Mouse (Mus musculus): Measurements from ENCODE around the gene Gm17622. TPM values are rescaled to one million over a fixed set of nuclear protein-coding genes. Genes with fewer than 3 reads are reported as not detected.

Gm17622 gene
- polyA plus RNA-seq, 1 experiment from 2014 or later: not detected

- ATAC-seq (replicated peaks; ENCODE audit: extremely low read depth, insufficient read depth, low FRiP score): no peak
- H3K9ac ChIP-seq (ENCODE audit: low read length): no peak overlapping the region
- no peak overlapping the region for H3K4me2 ChIP-seq (ENCODE audit: low read depth, low read length)
- H3K4me3 ChIP-seq (ENCODE audit: low read length): no peak overlapping the region
- no peaks in the 10 kb centered on the region for H3K4me1 ChIP-seq (ENCODE audit: control insufficient read depth, insufficient read depth, low read length)
- no peaks in the 10 kb centered on the region for H3K9me3 ChIP-seq (replicated peaks; ENCODE audit: control insufficient read depth, low read length)
- H3K27me3 ChIP-seq (ENCODE audit: control insufficient read depth, insufficient read depth, low read length): no peaks in the 10 kb centered on the region
- H3K27ac ChIP-seq (ENCODE audit: low read length): no peak overlapping the region
- WGBS: 64% methylated on average over 1 of the region's 1 CpGs
- no peaks in the 10 kb centered on the region for H3K36me3 ChIP-seq (ENCODE audit: control insufficient read depth, insufficient read depth)
Observed at GRCm38 (mm10) chr13:96462644-96463043, 27.9 kb upstream of the Gm17622 start.

GRCm38 (mm10) chr13:96465315-96465714, 25.2 kb upstream of the Gm17622 start:
- no peak overlapping the region for H3K27ac ChIP-seq (ENCODE audit: low read length)
- no peaks in the 10 kb centered on the region for H3K9me3 ChIP-seq (replicated peaks; ENCODE audit: control insufficient read depth, low read length)
- no peaks in the 10 kb centered on the region for H3K36me3 ChIP-seq (ENCODE audit: control insufficient read depth, insufficient read depth)
- no peaks in the 10 kb centered on the region for H3K4me1 ChIP-seq (ENCODE audit: control insufficient read depth, insufficient read depth, low read length)
- WGBS: 54% methylated on average over 5 of the region's 5 CpGs
- H3K27me3 ChIP-seq (ENCODE audit: control insufficient read depth, insufficient read depth, low read length): no peaks in the 10 kb centered on the region
- H3K4me3 ChIP-seq (ENCODE audit: low read length): no peak overlapping the region
- no peak overlapping the region for H3K4me2 ChIP-seq (ENCODE audit: low read depth, low read length)
- no peak for ATAC-seq (replicated peaks; ENCODE audit: extremely low read depth, insufficient read depth, low FRiP score)
- H3K9ac ChIP-seq (ENCODE audit: low read length): no peak overlapping the region

- 91% methylated on average over 5 of the region's 5 CpGs for WGBS
- no peaks in the 10 kb centered on the region for H3K4me1 ChIP-seq (ENCODE audit: control insufficient read depth, insufficient read depth, low read length)
Observed at GRCm38 (mm10) chr13:96468678-96469077, 21.9 kb upstream of the Gm17622 start.

GRCm38 (mm10) chr13:96470556-96470955, 20.0 kb upstream of the Gm17622 start:
- ATAC-seq (replicated peaks; ENCODE audit: extremely low read depth, insufficient read depth, low FRiP score): no peak
- WGBS: 62% methylated on average over 6 of the region's 6 CpGs
- Histone ChIP-seq H3K4me3 (ENCODE audit: low read length) (no peak overlapping the region), H3K4me2 (ENCODE audit: low read depth, low read length) (no peak overlapping the region), H3K27ac (ENCODE audit: low read length) (no peak overlapping the region), H3K9ac (ENCODE audit: low read length) (no peak overlapping the region), H3K9me3 (replicated peaks; ENCODE audit: control insufficient read depth, low read length) (no peaks in the 10 kb centered on the region), H3K36me3 (ENCODE audit: control insufficient read depth, insufficient read depth) (no peaks in the 10 kb centered on the region), H3K4me1 (ENCODE audit: control insufficient read depth, insufficient read depth, low read length) (no peaks in the 10 kb centered on the region), H3K27me3 (ENCODE audit: control insufficient read depth, insufficient read depth, low read length) (no peaks in the 10 kb centered on the region)

More at GRCm38 (mm10) chr13:96468678-96469077, 21.9 kb upstream of the Gm17622 start:
- Histone ChIP-seq H3K9me3 (replicated peaks; ENCODE audit: control insufficient read depth, low read length) (no peaks in the 10 kb centered on the region), H3K9ac (ENCODE audit: low read length) (no peak overlapping the region), H3K4me3 (ENCODE audit: low read length) (no peak overlapping the region), H3K4me2 (ENCODE audit: low read depth, low read length) (no peak overlapping the region), H3K27me3 (ENCODE audit: control insufficient read depth, insufficient read depth, low read length) (no peaks in the 10 kb centered on the region), H3K36me3 (ENCODE audit: control insufficient read depth, insufficient read depth) (no peaks in the 10 kb centered on the region), H3K27ac (ENCODE audit: low read length) (no peak overlapping the region)
- no peak for ATAC-seq (replicated peaks; ENCODE audit: extremely low read depth, insufficient read depth, low FRiP score)

GRCm38 (mm10) chr13:96470957-96471356, 19.6 kb upstream of the Gm17622 start, which contains the start of gene Ankdd1b:
Ankdd1b (minus strand) TSS chr13:96471198.
- H3K9me3 ChIP-seq (replicated peaks; ENCODE audit: control insufficient read depth, low read length): no peaks in the 10 kb centered on the region
- no peak within 1 kb of the TSS for H3K4me2 ChIP-seq (ENCODE audit: low read depth, low read length)
- WGBS: 87% methylated on average over 14 of the region's 14 CpGs
- no peak within 1 kb of the TSS for H3K9ac ChIP-seq (ENCODE audit: low read length)
- H3K27ac ChIP-seq (ENCODE audit: low read length): no peak within 1 kb of the TSS
- H3K4me1 ChIP-seq (ENCODE audit: control insufficient read depth, insufficient read depth, low read length): no peaks in the 10 kb centered on the region
- no peak within 1 kb of the TSS for H3K4me3 ChIP-seq (ENCODE audit: low read length)
- no peaks in the 10 kb centered on the region for H3K36me3 ChIP-seq (ENCODE audit: control insufficient read depth, insufficient read depth)
- no peaks in the 10 kb centered on the region for H3K27me3 ChIP-seq (ENCODE audit: control insufficient read depth, insufficient read depth, low read length)
- no peak for ATAC-seq (replicated peaks; ENCODE audit: extremely low read depth, insufficient read depth, low FRiP score)

- no peak overlapping the region for H3K27ac ChIP-seq (ENCODE audit: low read length)
- H3K4me2 ChIP-seq (ENCODE audit: low read depth, low read length): no peak overlapping the region
- H3K4me3 ChIP-seq (ENCODE audit: low read length): no peak overlapping the region
- no peaks in the 10 kb centered on the region for H3K9me3 ChIP-seq (replicated peaks; ENCODE audit: control insufficient read depth, low read length)
- no peaks in the 10 kb centered on the region for H3K4me1 ChIP-seq (ENCODE audit: control insufficient read depth, insufficient read depth, low read length)
- no peak overlapping the region for H3K9ac ChIP-seq (ENCODE audit: low read length)
- peaks cover 3% of the 10 kb centered on the region; the same call in 1 of the 2 replicates for H3K36me3 ChIP-seq (ENCODE audit: control insufficient read depth, insufficient read depth)
- 78% methylated on average over 4 of the region's 4 CpGs for WGBS
- ATAC-seq (replicated peaks; ENCODE audit: extremely low read depth, insufficient read depth, low FRiP score): no peak
- no peaks in the 10 kb centered on the region for H3K27me3 ChIP-seq (ENCODE audit: control insufficient read depth, insufficient read depth, low read length)
Observed at GRCm38 (mm10) chr13:96477226-96477625, 13.3 kb upstream of the Gm17622 start.

- Histone ChIP-seq H3K4me3 (ENCODE audit: low read length) (no peak overlapping the region), H3K27ac (ENCODE audit: low read length) (no peak overlapping the region), H3K9me3 (replicated peaks; ENCODE audit: control insufficient read depth, low read length) (no peaks in the 10 kb centered on the region), H3K36me3 (ENCODE audit: control insufficient read depth, insufficient read depth) (peaks cover 8% of the 10 kb centered on the region), H3K9ac (ENCODE audit: low read length) (no peak overlapping the region), H3K27me3 (ENCODE audit: control insufficient read depth, insufficient read depth, low read length) (no peaks in the 10 kb centered on the region), H3K4me2 (ENCODE audit: low read depth, low read length) (no peak overlapping the region), H3K4me1 (ENCODE audit: control insufficient read depth, insufficient read depth, low read length) (no peaks in the 10 kb centered on the region)
- WGBS: 94% methylated on average over 1 of the region's 1 CpGs
- no peak for ATAC-seq (replicated peaks; ENCODE audit: extremely low read depth, insufficient read depth, low FRiP score)
Observed at GRCm38 (mm10) chr13:96478991-96479390, 11.5 kb upstream of the Gm17622 start.

- Histone ChIP-seq H3K36me3 (ENCODE audit: control insufficient read depth, insufficient read depth) (peaks cover 27% of the 10 kb centered on the region), H3K4me1 (ENCODE audit: control insufficient read depth, insufficient read depth, low read length) (no peaks in the 10 kb centered on the region), H3K4me3 (ENCODE audit: low read length) (no peak overlapping the region), H3K9me3 (replicated peaks; ENCODE audit: control insufficient read depth, low read length) (peaks cover 6% of the 10 kb centered on the region), H3K9ac (ENCODE audit: low read length) (no peak overlapping the region), H3K27ac (ENCODE audit: low read length) (no peak overlapping the region), H3K27me3 (ENCODE audit: control insufficient read depth, insufficient read depth, low read length) (no peaks in the 10 kb centered on the region), H3K4me2 (ENCODE audit: low read depth, low read length) (no peak overlapping the region)
- WGBS: 71% methylated on average over 6 of the region's 6 CpGs
- no peak for ATAC-seq (replicated peaks; ENCODE audit: extremely low read depth, insufficient read depth, low FRiP score)
Observed at GRCm38 (mm10) chr13:96487230-96487629, 3.3 kb upstream of the Gm17622 start.

GRCm38 (mm10) chr13:96487968-96488367, 2.6 kb upstream of the Gm17622 start:
- peaks cover 27% of the 10 kb centered on the region for H3K36me3 ChIP-seq (ENCODE audit: control insufficient read depth, insufficient read depth)
- H3K4me2 ChIP-seq (ENCODE audit: low read depth, low read length): no peak overlapping the region
- no peaks in the 10 kb centered on the region for H3K4me1 ChIP-seq (ENCODE audit: control insufficient read depth, insufficient read depth, low read length)
- no peak overlapping the region for H3K27ac ChIP-seq (ENCODE audit: low read length)
- 92% methylated on average over 6 of the region's 6 CpGs for WGBS
- H3K4me3 ChIP-seq (ENCODE audit: low read length): no peak overlapping the region
- ATAC-seq (replicated peaks; ENCODE audit: extremely low read depth, insufficient read depth, low FRiP score): no peak
- no peaks in the 10 kb centered on the region for H3K27me3 ChIP-seq (ENCODE audit: control insufficient read depth, insufficient read depth, low read length)
- H3K9ac ChIP-seq (ENCODE audit: low read length): no peak overlapping the region
- H3K9me3 ChIP-seq (replicated peaks; ENCODE audit: control insufficient read depth, low read length): peaks cover 6% of the 10 kb centered on the region

Measured in heart, embryonic 16.5 days (tissue).